Mouse (Mus musculus) CH12.LX (cell line): ENCODE data around the gene Smcr8. TPM values are rescaled to one million over a fixed set of nuclear protein-coding genes. Genes with fewer than 3 reads are reported as not detected.

Experiments used
- DNase-seq: peaks from one replicate; pipeline ENCODE4 v3.0.0-alpha.2; 2013; ENCODE audit errors: extremely low read depth
- H3K27ac ChIP-seq: 2 replicates; pipeline ENCODE4 v1.5.1; 2012; ENCODE audit warnings: low read depth, mild to moderate bottlenecking, control low read depth, moderate library complexity; ENCODE audit not compliant: insufficient read depth
- H3K27me3 ChIP-seq: replicated peaks from 2 replicates; pipeline ENCODE3; 2012; ENCODE audit warnings: inconsistent platforms
- H3K36me3 ChIP-seq, 2 experiments: replicated peaks in 1 of 2; 2 replicates each; pipeline versions ENCODE3 to v1.6.1; 2012; ENCODE audit warnings: inconsistent platforms in 1 of 2, low read length in 1 of 2, mild to moderate bottlenecking in 1 of 2, mixed read lengths in 1 of 2, moderate library complexity in 1 of 2; ENCODE audit not compliant: control insufficient read depth in 1 of 2, insufficient read depth in 1 of 2
- H3K4me1 ChIP-seq, 2 experiments: 2 replicates each; pipeline ENCODE4 v1.6.1; 2012; ENCODE audit warnings: inconsistent platforms in 1 of 2, moderate library complexity in 1 of 2; ENCODE audit not compliant: insufficient read depth in 2 of 2, control insufficient read depth in 1 of 2
- H3K4me2 ChIP-seq: 2 replicates; pipeline ENCODE4 v1.6.1; 2012; ENCODE audit warnings: low read depth, mild to moderate bottlenecking, control low read depth; ENCODE audit not compliant: poor library complexity, insufficient read depth, severe bottlenecking
- H3K4me3 ChIP-seq, 3 experiments: fragments of 150-350 bp in 1 of 3; sonication (generic) in 1 of 3; replicated peaks in 1 of 3; 2 replicates each; pipeline versions ENCODE3 to v1.5.1; 2011 to 2012; ENCODE audit warnings: low read depth in 2 of 3, low read length in 2 of 3, mild to moderate bottlenecking in 2 of 3, moderate library complexity in 2 of 3, control low read depth in 1 of 3, improper control_type of control experiment in 1 of 3, inconsistent platforms in 1 of 3, mixed read lengths in 1 of 3; ENCODE audit not compliant: poor library complexity in 1 of 3
- H3K79me2 ChIP-seq: replicated peaks from 2 replicates; pipeline ENCODE4 v1.6.1; 2012; ENCODE audit warnings: mild to moderate bottlenecking, moderate library complexity; ENCODE audit not compliant: control insufficient read depth, poor library complexity, insufficient read depth, severe bottlenecking; ENCODE audit errors: extremely low read depth
- H3K9ac ChIP-seq: 2 replicates; pipeline ENCODE4 v1.6.1; 2012; ENCODE audit warnings: low read depth, mild to moderate bottlenecking, control low read depth, moderate library complexity; ENCODE audit not compliant: insufficient read depth
- H3K9me3 ChIP-seq: replicated peaks from 2 replicates; pipeline ENCODE3; 2012; ENCODE audit warnings: low read length, inconsistent platforms, mixed read lengths
- CHD1 ChIP-seq: IDR thresholded peaks from 2 replicates; pipeline ENCODE4 v1.6.1; 2012; ENCODE audit warnings: low read depth, low read length, improper control_type of control experiment, inconsistent platforms
- CHD2 ChIP-seq: IDR thresholded peaks from 2 replicates; pipeline ENCODE4 v1.6.1; 2011; ENCODE audit warnings: low read length, improper control_type of control experiment
- CTCF ChIP-seq, 2 experiments: IDR thresholded peaks in 1 of 2; conservative IDR thresholded peaks in 1 of 2; 2 replicates each; pipeline ENCODE4 v1.5.1; 2011 to 2012; ENCODE audit warnings: low read depth in 2 of 2, low read length in 2 of 2, improper control_type of control experiment in 1 of 2, inconsistent platforms in 1 of 2, mild to moderate bottlenecking in 1 of 2, moderate library complexity in 1 of 2
- GABPA ChIP-seq: IDR thresholded peaks from 2 replicates; pipeline ENCODE4 v1.6.1; 2012; ENCODE audit warnings: low read depth, low read length, improper control_type of control experiment, inconsistent platforms; ENCODE audit not compliant: insufficient replicate concordance
- HCFC1 ChIP-seq: IDR thresholded peaks from 2 replicates; pipeline ENCODE4 v1.6.1; 2012; ENCODE audit warnings: low read depth, mild to moderate bottlenecking, inconsistent platforms, low read length, improper control_type of control experiment
- JUN ChIP-seq: IDR thresholded peaks from 2 replicates; pipeline ENCODE4 v1.6.1; 2011; ENCODE audit warnings: low read depth, mild to moderate bottlenecking, low read length, improper control_type of control experiment, moderate library complexity; ENCODE audit not compliant: insufficient read depth
- KAT2A ChIP-seq: IDR thresholded peaks from 2 replicates; pipeline ENCODE4 v1.6.1; 2012; ENCODE audit warnings: low read length, improper control_type of control experiment, inconsistent platforms; ENCODE audit not compliant: insufficient replicate concordance
- MAX ChIP-seq: IDR thresholded peaks from 2 replicates; pipeline ENCODE4 v1.6.1; 2011; ENCODE audit warnings: low read length, improper control_type of control experiment
- MXI1 ChIP-seq: IDR thresholded peaks from 2 replicates; pipeline ENCODE4 v1.6.1; 2011; ENCODE audit warnings: mild to moderate bottlenecking, low read depth, low read length, improper control_type of control experiment
- MYC ChIP-seq: IDR thresholded peaks from 2 replicates; pipeline ENCODE4 v1.6.1; 2011; ENCODE audit warnings: low read depth, mild to moderate bottlenecking, improper control_type of control experiment, low read length
- NELFE ChIP-seq: IDR thresholded peaks from 2 replicates; pipeline ENCODE4 v1.6.1; 2011; ENCODE audit warnings: low read depth, low read length, improper control_type of control experiment
- NRF1 ChIP-seq: IDR thresholded peaks from 2 replicates; pipeline ENCODE4 v1.6.1; 2014; ENCODE audit warnings: low read depth, mild to moderate bottlenecking, inconsistent platforms, low read length, improper control_type of control experiment, moderate library complexity
- POLR2AphosphoS2 ChIP-seq: IDR thresholded peaks from 2 replicates; pipeline ENCODE4 v1.6.1; 2011; ENCODE audit warnings: low read depth, low read length, improper control_type of control experiment
- TCF12 ChIP-seq: IDR thresholded peaks from 2 replicates; pipeline ENCODE4 v1.6.1; 2014; ENCODE audit warnings: low read depth, mild to moderate bottlenecking, inconsistent platforms, low read length, improper control_type of control experiment
- USF2 ChIP-seq: conservative IDR thresholded peaks from 2 replicates; pipeline ENCODE4 v1.6.1; 2011; ENCODE audit warnings: low read depth, low read length, improper control_type of control experiment
- ZC3H11A ChIP-seq: IDR thresholded peaks from 2 replicates; pipeline ENCODE4 v1.6.1; 2012; ENCODE audit warnings: low read depth, mild to moderate bottlenecking, inconsistent platforms, low read length, improper control_type of control experiment
- dilution Hi-C: fragments of 300-500 bp; cut with MboI; formaldehyde crosslinking; loops from 2 replicates; pipeline ENCODE4 v1.14.3; 2020; ENCODE audit warnings: low sequenced_read_pairs; ENCODE audit not compliant: extremely low pct_unique_long_range_greater_than_20kb, extremely low pct_ligation_motif_present
- in situ Hi-C: fragments of 300-500 bp; cut with MboI; formaldehyde crosslinking; loops from 3 replicates; pipeline ENCODE4 v1.14.3; 2019; ENCODE audit warnings: low sequenced_read_pairs, low pct_ligation_motif_present, low pct_unique_long_range_greater_than_20kb, mixed read lengths
- polyA plus RNA-seq: library from polyadenylated mRNA; unstranded; fragments of >175 nt; gene quantifications from 2 replicates; pipeline ENCODE4 v1.2.1, GENCODE M21; 2012; ENCODE audit warnings: low read depth; ENCODE audit not compliant: insufficient read length
- total RNA-seq, 2 experiments: library from RNA; depleted of rRNA; stranded (reverse); fragments of 300-350 nt in 1 of 2; fragments of >200 nt in 1 of 2; gene quantifications; 2 replicates each; pipeline ENCODE4 v1.2.3; 2012 to 2014

Gene Smcr8
- total and polyA plus RNA-seq, 3 experiments = 11.0 to 27.5 (median 22.4) TPM

GRCm38 (mm10) chr11:60809546-60809945 is 32.2 kb downstream of the Smcr8 start:
- peaks cover 56% of the 10 kb centered on the region for H3K79me2 ChIP-seq
- H3K27ac ChIP-seq = no peak overlapping the region
- peak overlapping the region; percentile 64; the same call in 1 of the 2 replicates for H3K9ac ChIP-seq
- H3K4me2 ChIP-seq = peak overlapping the region; percentile 99
- TF ChIP-seq NRF1 (no peak), CHD1 (no peak), CHD2 (no peak), USF2 (no peak), KAT2A (no peak), CTCF (conservative IDR thresholded peaks at IDR 0.05 in 1 of 2, IDR thresholded peaks at IDR 0.05 in 1 of 2; ENCODE audit: low read depth in 2 of 2, low read length in 2 of 2) (no peak), HCFC1 (no peak), ZC3H11A (no peak), JUN (no peak), GABPA (no peak), NELFE (no peak), TCF12 (no peak)
- H3K27me3 ChIP-seq = peaks cover 8% of the 10 kb centered on the region
- DNase-seq = no peak
- peaks cover 4% of the 10 kb centered on the region for H3K9me3 ChIP-seq
- dilution Hi-C loops = no loop called here
- H3K4me1 ChIP-seq = peaks cover 3 to 42% of the 10 kb centered on the region in 2 experiments; a peak in 3 of 4 replicates
- peak overlapping the region; percentile 70 to 80 (median 72) for H3K4me3 ChIP-seq
- in situ Hi-C loops = no loop called here
- peaks cover 9 to 35% of the 10 kb centered on the region in 2 experiments for H3K36me3 ChIP-seq

GRCm38 (mm10) chr11:60810046-60810965 is 33.0 kb downstream of the Smcr8 start:
- H3K4me2 ChIP-seq = peak overlapping the region; percentile 99
- H3K9ac ChIP-seq = peak overlapping the region; percentile 64
- H3K4me3 ChIP-seq = peak overlapping the region; percentile 70 to 80 (median 72)
- H3K9me3 ChIP-seq = peaks cover 4% of the 10 kb centered on the region
- dilution Hi-C loops (no loop called here), in situ Hi-C loops (loop anchor here (5.0 kb wide), 1 partner anchor 33 kb away; the partner anchor contains the start of genes Smcr8 and Top3a)
- peaks cover 3 to 42% of the 10 kb centered on the region in 2 experiments; a peak in 3 of 4 replicates for H3K4me1 ChIP-seq
- DNase-seq = peak; percentile 30
- H3K79me2 ChIP-seq = peaks cover 53% of the 10 kb centered on the region
- peaks cover 9 to 29% of the 10 kb centered on the region in 2 experiments for H3K36me3 ChIP-seq
- H3K27me3 ChIP-seq = peaks cover 8% of the 10 kb centered on the region
- peak; percentile 94 for TF ChIP-seq MXI1
- TF ChIP-seq POLR2AphosphoS2 = no peak
- peak; percentile 87 for TF ChIP-seq MYC
- peak; percentile 75; the same call in 1 of the 2 replicates for TF ChIP-seq MAX
- TF ChIP-seq CTCF (conservative IDR thresholded peaks at IDR 0.05 in 1 of 2, IDR thresholded peaks at IDR 0.05 in 1 of 2; ENCODE audit: low read depth in 2 of 2, low read length in 2 of 2) = no peak
- TF ChIP-seq, all 38 proteins: peak for 3
- H3K27ac ChIP-seq = peak overlapping the region; percentile 3; the same call in 1 of the 2 replicates
